Mouse (Mus musculus) embryonic facial prominence, embryonic 14.5 days (tissue): ENCODE results near the gene Hlcs. TPM values are rescaled to one million over a fixed set of nuclear protein-coding genes. Genes with fewer than 3 reads are reported as not detected.

Source experiments
- ATAC-seq: fragments of 200-750 bp; cut with Nextera tagmentation; 2 replicates; pipeline ENCODE4 v1.8.0; 2017; ENCODE audit warnings: low read depth, moderate number of reproducible peaks, moderate TSS enrichment
- DNase-seq: peaks from one replicate; pipeline ENCODE4 v3.0.0-alpha.2; 2015; ENCODE audit warnings: low spot score
- H3K27ac ChIP-seq: fragments of 300-500 bp; sonication (generic); replicated peaks from 2 replicates; pipeline ENCODE4 v1.5.1; 2014; ENCODE audit warnings: low read depth, mild to moderate bottlenecking, low read length, moderate library complexity
- H3K27me3 ChIP-seq: fragments of 300-500 bp; sonication (generic); replicated peaks from 2 replicates; pipeline ENCODE4 v1.6.1; 2014; ENCODE audit warnings: low read length; ENCODE audit not compliant: control insufficient read depth, insufficient read depth
- H3K36me3 ChIP-seq: fragments of 300-500 bp; sonication (generic); 2 replicates; pipeline ENCODE4 v1.6.1; 2014; ENCODE audit warnings: low read length, mixed read lengths; ENCODE audit not compliant: control insufficient read depth, insufficient read depth
- H3K4me1 ChIP-seq: fragments of 300-500 bp; sonication (generic); 2 replicates; pipeline ENCODE4 v1.6.1; 2014; ENCODE audit warnings: antibody characterized with exemption, low read length; ENCODE audit not compliant: control insufficient read depth, insufficient read depth
- H3K4me2 ChIP-seq: fragments of 300-500 bp; sonication (generic); 2 replicates; pipeline ENCODE4 v1.6.1; 2014; ENCODE audit warnings: low read depth, mild to moderate bottlenecking, low read length, moderate library complexity, mixed read lengths
- H3K4me3 ChIP-seq: fragments of 300-500 bp; sonication (generic); 2 replicates; pipeline ENCODE4 v1.5.1; 2014; ENCODE audit warnings: low read depth, mild to moderate bottlenecking, low read length
- H3K9ac ChIP-seq: fragments of 300-500 bp; sonication (generic); 2 replicates; pipeline ENCODE4 v1.6.1; 2014; ENCODE audit warnings: low read depth, mild to moderate bottlenecking, low read length, moderate library complexity, mixed read lengths
- H3K9me3 ChIP-seq: fragments of 300-500 bp; sonication (generic); 2 replicates; pipeline ENCODE4 v1.6.1; 2016; ENCODE audit warnings: low read length; ENCODE audit not compliant: control insufficient read depth
- WGBS: fragments of 180-500 bp; shearing (Covaris S2); extraction: QIAGEN DNeasy Blood & Tissue Kit; methylation state at CpG from one replicate; pipeline ENCODE4 v1.1.7; 2014; 5-methylcytosine and 5-hydroxymethylcytosine counted together
- polyA plus RNA-seq: library from polyadenylated mRNA; unstranded; fragments of >200 nt; fragmentation: Nextera tagmentation; extraction: Ambion mirVana; gene quantifications from 2 replicates; pipeline ENCODE4 v1.2.1, GENCODE M21; 2014

Gene Hlcs
- polyA plus RNA-seq, 1 experiment from 2014 or later = 6.8 TPM

DNA sequence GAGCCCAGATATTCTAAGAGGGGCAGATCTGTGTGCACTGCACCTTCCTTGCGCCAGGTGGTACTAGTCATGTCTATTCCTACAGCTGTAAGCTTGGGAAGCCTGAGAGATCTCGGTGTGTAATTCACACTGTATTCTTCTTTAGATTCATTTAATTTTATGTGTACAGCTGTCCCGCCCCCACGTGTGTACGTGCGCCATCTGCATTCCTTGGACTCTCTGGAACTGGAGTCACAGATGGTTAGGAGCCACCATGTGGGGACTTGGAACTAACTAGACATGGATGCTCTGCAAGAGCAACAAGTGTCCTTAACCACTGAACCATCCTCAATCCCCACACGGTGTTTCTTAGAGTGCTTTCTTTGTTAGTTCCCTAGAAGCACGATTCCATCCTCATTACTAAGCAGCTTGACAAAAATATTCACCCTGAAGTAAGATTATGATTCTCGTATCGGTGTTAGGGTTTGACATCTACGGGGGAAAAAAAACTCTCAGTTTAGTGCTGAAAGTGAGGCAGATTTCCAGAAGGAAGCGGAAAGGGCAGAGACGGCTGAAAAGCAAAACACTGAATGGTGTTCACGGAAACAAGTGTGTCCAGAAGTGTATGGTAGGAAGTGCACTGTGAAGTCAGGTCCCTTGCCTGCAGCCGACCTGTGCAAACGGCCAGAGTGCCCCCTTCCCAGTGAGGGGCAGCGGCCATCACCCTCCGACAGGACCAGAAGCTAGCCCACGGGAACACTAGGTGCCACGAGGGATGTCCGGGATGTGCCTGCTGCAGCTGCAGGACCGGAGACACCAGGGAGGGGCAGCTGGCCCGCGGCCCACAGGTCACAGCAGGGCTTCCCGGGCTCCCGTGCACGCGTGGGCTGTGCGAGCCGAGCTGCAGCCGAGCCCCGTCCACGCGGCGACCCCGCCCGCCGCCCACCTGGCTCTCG lies 24.0 kb downstream of the Hlcs start:
- H3K27me3 ChIP-seq = no peaks in the 10 kb centered on the region
- no peaks in the 10 kb centered on the region for H3K9me3 ChIP-seq
- DNase-seq (peak; percentile 55), ATAC-seq (peak; percentile 31; the same call in 1 of the 2 replicates)
- H3K27ac ChIP-seq = no peak overlapping the region
- 18% methylated on average over 22 of the region's 39 CpGs for WGBS
- no peaks in the 10 kb centered on the region for H3K36me3 ChIP-seq
- peaks cover 4% of the 10 kb centered on the region for H3K4me1 ChIP-seq
- H3K9ac ChIP-seq = peak overlapping the region; percentile 80
- H3K4me3 ChIP-seq = peak overlapping the region; percentile 86
- peak overlapping the region; percentile 98 for H3K4me2 ChIP-seq

- Histone ChIP-seq H3K4me3 (no peak overlapping the region), H3K9ac (no peak overlapping the region), H3K9me3 (no peaks in the 10 kb centered on the region), H3K36me3 (0 out of 2 replicates have a peak, but pooled peaks cover 2% of the 10 kb centered on the region), H3K4me2 (no peak overlapping the region), H3K4me1 (peaks cover 4% of the 10 kb centered on the region), H3K27ac (no peak overlapping the region), H3K27me3 (no peaks in the 10 kb centered on the region)
- no peak for DNase-seq
- no peak for ATAC-seq
- whole genome bisulfite sequencing = 79% methylated on average over 9 of the region's 9 CpGs
These were observed 25.5 kb downstream of the Hlcs start for GRCm38 (mm10) chr16:94287826-94288225.

DNA sequence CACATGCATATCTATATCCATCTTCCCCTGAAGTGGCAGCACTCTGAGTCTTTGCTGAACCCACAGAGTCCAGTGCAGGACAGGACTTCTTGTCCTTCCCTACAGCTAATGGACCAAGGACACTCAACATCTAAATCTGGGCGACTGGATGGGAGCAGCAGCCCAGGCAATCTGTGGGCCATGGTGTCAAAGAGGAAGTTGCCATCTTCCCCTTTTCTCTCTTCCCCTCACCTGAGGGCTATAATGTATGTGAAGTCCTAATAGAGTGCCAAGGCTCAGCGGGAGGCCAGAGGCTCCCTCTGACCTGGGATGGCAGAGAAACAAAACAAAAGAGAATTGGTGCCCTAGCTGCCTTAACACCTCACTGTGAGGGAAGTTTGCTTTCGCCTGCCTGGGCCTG lies 29.4 kb downstream of the Hlcs start:
- no peak overlapping the region for H3K27ac ChIP-seq
- ATAC-seq (no peak), DNase-seq (no peak)
- H3K36me3 ChIP-seq = peaks cover 9% of the 10 kb centered on the region; the same call in 1 of the 2 replicates
- H3K4me1 ChIP-seq = peaks cover under 1% of the 10 kb centered on the region
- no peak overlapping the region for H3K4me3 ChIP-seq
- H3K9ac ChIP-seq = no peak overlapping the region
- H3K4me2 ChIP-seq = no peak overlapping the region
- H3K9me3 ChIP-seq = 0 out of 2 replicates have a peak, but pooled peaks cover 4% of the 10 kb centered on the region
- no peaks in the 10 kb centered on the region for H3K27me3 ChIP-seq
- WGBS = 90% methylated on average over 3 of the region's 3 CpGs

DNA sequence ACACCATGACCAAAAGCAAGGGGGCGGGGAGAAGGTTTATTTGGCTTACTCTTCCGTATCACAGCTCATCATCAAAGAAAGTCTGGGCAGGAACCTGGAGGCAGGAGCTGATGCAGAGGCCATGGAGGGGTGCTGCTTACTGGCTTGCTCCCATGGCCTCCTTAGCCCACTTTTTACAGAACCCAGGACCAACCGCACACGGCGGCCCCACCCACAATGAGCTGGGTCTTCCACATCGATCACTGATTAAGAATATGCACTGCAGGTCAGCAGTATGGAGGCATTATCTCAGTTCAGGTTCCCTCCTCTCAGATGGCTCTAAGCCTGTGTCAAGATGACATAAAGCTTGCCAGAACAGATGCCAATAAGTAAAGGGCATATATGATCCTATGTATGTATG lies 42.5 kb downstream of the Hlcs start:
- H3K4me2 ChIP-seq = no peak overlapping the region
- H3K27me3 ChIP-seq = no peaks in the 10 kb centered on the region
- no peaks in the 10 kb centered on the region for H3K9me3 ChIP-seq
- H3K4me1 ChIP-seq = no peaks in the 10 kb centered on the region
- H3K27ac ChIP-seq = no peak overlapping the region
- no peak overlapping the region for H3K4me3 ChIP-seq
- ATAC-seq = no peak
- peaks cover 10% of the 10 kb centered on the region; the same call in 1 of the 2 replicates for H3K36me3 ChIP-seq
- WGBS = 87% methylated on average over 6 of the region's 6 CpGs
- DNase-seq = no peak
- no peak overlapping the region for H3K9ac ChIP-seq

- no peak overlapping the region; the same call in 1 of the 2 replicates for H3K9ac ChIP-seq
- 0% methylated on average over 9 of the region's 9 CpGs for WGBS
- H3K9me3 ChIP-seq = no peaks in the 10 kb centered on the region
- peak overlapping the region; percentile 44 for H3K4me2 ChIP-seq
- no peaks in the 10 kb centered on the region for H3K4me1 ChIP-seq
- H3K27ac ChIP-seq = no peak overlapping the region
- H3K27me3 ChIP-seq = no peaks in the 10 kb centered on the region
- peak; percentile 94 for DNase-seq
- no peak overlapping the region for H3K4me3 ChIP-seq
- peak; percentile 80 for ATAC-seq
- peaks cover 10% of the 10 kb centered on the region; the same call in 1 of the 2 replicates for H3K36me3 ChIP-seq
These were observed 43.7 kb downstream of the Hlcs start for GRCm38 (mm10) chr16:94269635-94270034.

DNA sequence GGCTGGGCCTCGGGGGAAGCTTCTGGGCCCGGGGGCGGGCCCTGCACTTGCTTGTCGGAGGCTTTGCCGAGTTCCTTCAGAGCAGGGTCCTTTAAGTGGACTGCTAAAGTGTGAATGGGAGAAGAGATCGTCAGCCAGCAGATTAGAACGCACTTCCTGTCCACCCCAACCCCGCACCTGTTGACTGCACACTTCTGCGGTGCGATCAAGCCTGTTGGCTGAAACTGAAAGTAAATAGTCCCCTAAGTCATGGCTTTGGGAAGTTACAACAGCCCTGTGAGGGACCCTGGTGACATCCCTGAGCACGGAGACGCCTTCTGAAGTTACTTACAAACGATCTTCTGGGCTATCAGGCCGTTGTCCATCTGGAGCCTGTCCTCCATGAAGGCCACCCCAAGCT lies 45.2 kb downstream of the Hlcs start:
- Histone ChIP-seq H3K36me3 (peaks cover 10% of the 10 kb centered on the region; the same call in 1 of the 2 replicates), H3K4me3 (no peak overlapping the region), H3K4me1 (no peaks in the 10 kb centered on the region), H3K4me2 (no peak overlapping the region), H3K27me3 (no peaks in the 10 kb centered on the region), H3K9ac (no peak overlapping the region), H3K9me3 (no peaks in the 10 kb centered on the region), H3K27ac (no peak overlapping the region)
- WGBS = 91% methylated on average over 14 of the region's 14 CpGs
- DNase-seq = no peak
- ATAC-seq = no peak

DNA sequence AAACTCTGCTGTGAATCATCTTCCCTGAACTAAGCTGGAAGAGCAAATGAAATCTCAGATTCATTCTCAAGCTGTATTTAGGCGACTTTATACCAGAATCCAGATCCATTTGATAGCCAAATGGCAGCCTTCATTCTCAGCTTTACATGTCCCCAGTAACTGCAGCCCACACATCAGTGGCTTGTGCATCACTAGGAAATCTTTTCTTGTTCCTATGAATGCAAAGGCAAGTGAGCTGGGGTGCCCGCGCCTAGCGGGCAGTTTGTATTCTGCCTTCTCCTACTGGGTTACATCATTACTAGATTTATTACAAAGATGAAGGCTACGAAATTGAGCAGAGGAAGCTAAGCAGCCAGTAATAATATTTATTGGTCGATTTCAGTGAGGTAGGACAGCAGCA lies 48.8 kb downstream of the Hlcs start:
- Histone ChIP-seq H3K4me1 (no peaks in the 10 kb centered on the region), H3K36me3 (peaks cover 10% of the 10 kb centered on the region; the same call in 1 of the 2 replicates), H3K9me3 (no peaks in the 10 kb centered on the region), H3K27me3 (no peaks in the 10 kb centered on the region), H3K4me2 (no peak overlapping the region), H3K4me3 (no peak overlapping the region), H3K27ac (no peak overlapping the region), H3K9ac (no peak overlapping the region)
- no peak for DNase-seq
- ATAC-seq = no peak
- WGBS = 66% methylated on average over 6 of the region's 6 CpGs

DNA sequence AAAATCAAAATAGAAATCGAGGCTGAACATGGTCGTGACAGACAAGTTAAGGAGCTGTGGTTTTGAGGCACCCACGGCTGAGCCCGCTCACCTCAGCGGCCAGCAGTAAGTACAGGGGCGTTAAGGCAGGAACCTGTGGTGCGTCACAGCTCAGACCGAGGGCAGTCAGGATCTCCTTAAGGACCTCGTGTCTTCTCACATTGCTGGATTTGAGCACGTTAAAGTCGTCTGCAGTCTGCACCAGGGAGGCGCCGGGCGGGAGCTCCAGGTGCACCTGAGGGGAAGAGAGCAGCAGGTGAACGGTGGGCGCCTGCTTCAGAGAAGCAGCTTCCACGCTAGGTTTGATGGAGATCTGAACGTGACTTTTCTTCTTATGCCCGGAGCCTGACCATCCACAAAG lies 50.9 kb downstream of the Hlcs start:
- DNase-seq (no peak), ATAC-seq (no peak)
- Histone ChIP-seq H3K9me3 (no peaks in the 10 kb centered on the region), H3K4me1 (no peaks in the 10 kb centered on the region), H3K36me3 (peaks cover 2% of the 10 kb centered on the region; the same call in 1 of the 2 replicates), H3K4me3 (no peak overlapping the region), H3K9ac (no peak overlapping the region), H3K27me3 (no peaks in the 10 kb centered on the region), H3K4me2 (no peak overlapping the region), H3K27ac (no peak overlapping the region)
- 86% methylated on average over 19 of the region's 19 CpGs for WGBS
